Mouse (Mus musculus) hindbrain, embryonic 13.5 days (tissue): Measurements from ENCODE around the gene Ap5s1. TPM values are rescaled to one million over a fixed set of nuclear protein-coding genes. Genes with fewer than 3 reads are reported as not detected.

ENCODE experiments used
- ATAC-seq: fragments of 200-750 bp; cut with Nextera tagmentation; 2 replicates; pipeline ENCODE4 v1.8.0; 2017; ENCODE audit warnings: moderate TSS enrichment; ENCODE audit not compliant: low FRiP score
- H3K27ac ChIP-seq: fragments of 300-500 bp; sonication (generic); 2 replicates; pipeline ENCODE4 v1.5.1; 2015; ENCODE audit warnings: inconsistent platforms, mild to moderate bottlenecking, moderate library complexity
- H3K27me3 ChIP-seq: fragments of 300-500 bp; sonication (generic); 2 replicates; pipeline ENCODE4 v1.6.1; 2015; ENCODE audit warnings: mild to moderate bottlenecking, inconsistent platforms
- H3K36me3 ChIP-seq: fragments of 300-500 bp; sonication (generic); 2 replicates; pipeline ENCODE4 v1.6.1; 2015; ENCODE audit warnings: mild to moderate bottlenecking, inconsistent platforms
- H3K4me1 ChIP-seq: fragments of 300-500 bp; sonication (generic); replicated peaks from 2 replicates; pipeline ENCODE4 v1.6.1; 2015; ENCODE audit warnings: inconsistent platforms
- H3K4me2 ChIP-seq: fragments of 300-500 bp; sonication (generic); 2 replicates; pipeline ENCODE4 v1.6.1; 2015; ENCODE audit warnings: inconsistent platforms, mild to moderate bottlenecking, moderate library complexity
- H3K4me3 ChIP-seq: fragments of 300-500 bp; sonication (generic); 2 replicates; pipeline ENCODE4 v1.5.1; 2015; ENCODE audit warnings: mild to moderate bottlenecking, inconsistent platforms
- H3K9ac ChIP-seq: fragments of 300-500 bp; sonication (generic); 2 replicates; pipeline ENCODE4 v1.6.1; 2015; ENCODE audit warnings: mild to moderate bottlenecking, inconsistent platforms
- H3K9me3 ChIP-seq: fragments of 300-500 bp; sonication (generic); 2 replicates; pipeline ENCODE4 v1.6.1; 2016; ENCODE audit warnings: inconsistent platforms
- WGBS: fragments of 180-500 bp; shearing (Covaris S2); methylation state at CpG from one replicate; pipeline ENCODE4 v1.1.7; 2015; 5-methylcytosine and 5-hydroxymethylcytosine counted together
- polyA plus RNA-seq: library from polyadenylated mRNA; unstranded; fragments of >200 nt; fragmentation: Nextera tagmentation; extraction: Ambion mirVana; gene quantifications from 2 replicates; pipeline ENCODE4 v1.2.1, GENCODE M21; 2015

Ap5s1 gene
- polyA plus RNA-seq, 1 experiment from 2014 or later: 31.0 TPM

- peaks cover 36% of the 10 kb centered on the region for H3K4me1 ChIP-seq
- WGBS: 67% methylated on average over 9 of the region's 9 CpGs
- H3K27ac ChIP-seq: peak overlapping the region; percentile 97; the same call in 1 of the 2 replicates
- no peak for ATAC-seq
- H3K9ac ChIP-seq: peak overlapping the region; percentile 76; the same call in 1 of the 2 replicates
- no peak overlapping the region for H3K4me3 ChIP-seq
- H3K27me3 ChIP-seq: no peaks in the 10 kb centered on the region
- no peak overlapping the region for H3K4me2 ChIP-seq
- H3K36me3 ChIP-seq: no peaks in the 10 kb centered on the region
- no peaks in the 10 kb centered on the region for H3K9me3 ChIP-seq
Observed at GRCm38 (mm10) chr2:131260544-131261307, 53.8 kb downstream of the Ap5s1 start.

GRCm38 (mm10) chr2:131261481-131262212 lies 54.8 kb downstream of the Ap5s1 start:
- Histone ChIP-seq H3K9me3 (no peaks in the 10 kb centered on the region), H3K36me3 (no peaks in the 10 kb centered on the region), H3K4me2 (peak overlapping the region; percentile 67), H3K9ac (peak overlapping the region; percentile 76), H3K4me1 (peaks cover 36% of the 10 kb centered on the region), H3K27ac (peak overlapping the region; percentile 97), H3K27me3 (no peaks in the 10 kb centered on the region), H3K4me3 (peak overlapping the region; percentile 84)
- peak; percentile 89 for ATAC-seq
- WGBS: 6% methylated on average over 10 of the region's 10 CpGs

DNA sequence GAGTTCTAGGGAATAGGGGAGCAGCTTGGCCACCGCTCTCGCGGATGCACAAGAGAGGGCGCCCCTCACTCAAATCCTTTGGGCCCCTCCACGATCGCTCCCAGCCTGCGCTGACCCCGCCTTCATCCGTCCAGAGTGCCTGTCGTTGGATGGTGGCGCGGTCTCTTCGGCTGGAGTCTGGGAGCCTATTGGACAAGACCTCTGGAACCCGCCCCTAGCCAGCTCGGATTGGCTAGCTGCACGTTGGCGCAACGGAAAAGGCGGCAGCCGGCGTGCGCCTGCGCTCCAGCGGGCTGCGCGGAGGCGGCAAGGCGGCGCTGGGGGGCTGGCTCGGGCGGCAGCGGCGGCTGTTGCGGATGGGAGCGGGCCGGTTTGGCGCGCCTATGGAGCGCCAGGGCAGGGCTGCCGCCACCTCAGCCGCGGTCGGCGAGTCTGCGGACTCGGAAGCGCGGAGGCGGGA lies 55.4 kb downstream of the Ap5s1 start, which contains the start of gene Pank2:
TSS of gene Pank2 (plus strand) at position 283 of the 460 bp plus-strand sequence.
- H3K4me1 ChIP-seq: peaks cover 36% of the 10 kb centered on the region
- H3K4me3 ChIP-seq: peak within 1 kb of the TSS; percentile 84
- peak within 1 kb of the TSS; percentile 92 for H3K9ac ChIP-seq
- H3K4me2 ChIP-seq: peak within 1 kb of the TSS; percentile 81
- peak; percentile 100 for ATAC-seq
- WGBS: under 1% methylated on average over 44 of the region's 49 CpGs
- no peaks in the 10 kb centered on the region for H3K27me3 ChIP-seq
- peak within 1 kb of the TSS; percentile 99 for H3K27ac ChIP-seq
- H3K36me3 ChIP-seq: no peaks in the 10 kb centered on the region
- H3K9me3 ChIP-seq: no peaks in the 10 kb centered on the region

Other genes with a start within 250 kb of the Ap5s1 start
- 26.7 and 28.7 TPM in 2 replicates for gene Gfra4, start 164.0 kb upstream of the Ap5s1 start, polyA plus RNA-seq
- 0.70 and 0.91 TPM in 2 replicates for gene Adam33, start 143.3 kb upstream of the Ap5s1 start, polyA plus RNA-seq
- gene Siglec1, start 120.3 kb upstream of the Ap5s1 start, polyA plus RNA-seq: 0.18 and 0.23 TPM in 2 replicates
- 3.9 and 4.6 TPM in 2 replicates for gene Hspa12b, start 79.8 kb upstream of the Ap5s1 start, polyA plus RNA-seq
- gene Gm11037, start 73.6 kb upstream of the Ap5s1 start, polyA plus RNA-seq: not detected in 2 replicates
- gene 1700037H04Rik, start 47.0 kb upstream of the Ap5s1 start, polyA plus RNA-seq: 94.3 and 94.6 TPM in 2 replicates
- 13.3 and 13.4 TPM in 2 replicates for gene Cenpb, start 27.0 kb upstream of the Ap5s1 start, polyA plus RNA-seq
- 34.1 and 41.8 TPM in 2 replicates for gene Cdc25b, start 20.1 kb upstream of the Ap5s1 start, polyA plus RNA-seq
- gene Spef1, start 19.8 kb upstream of the Ap5s1 start, polyA plus RNA-seq: 8.7 and 9.9 TPM in 2 replicates
- gene Mavs, start 27.0 kb downstream of the Ap5s1 start, polyA plus RNA-seq: 6.7 and 6.9 TPM in 2 replicates
- gene Pank2, start 55.4 kb downstream of the Ap5s1 start, polyA plus RNA-seq: 28.4 and 30.9 TPM in 2 replicates
- gene Rnf24, start 145.8 kb downstream of the Ap5s1 start, polyA plus RNA-seq: 21.4 and 23.2 TPM in 2 replicates